Mouse (Mus musculus) spleen, adult 12 weeks (tissue): Measurements from ENCODE around the gene Mamstr.

Experiments used
- DNase-seq: peaks from one replicate; pipeline ENCODE4 v3.0.0; 2022; ENCODE audit warnings: low spot score

Gene Mamstr

DNA sequence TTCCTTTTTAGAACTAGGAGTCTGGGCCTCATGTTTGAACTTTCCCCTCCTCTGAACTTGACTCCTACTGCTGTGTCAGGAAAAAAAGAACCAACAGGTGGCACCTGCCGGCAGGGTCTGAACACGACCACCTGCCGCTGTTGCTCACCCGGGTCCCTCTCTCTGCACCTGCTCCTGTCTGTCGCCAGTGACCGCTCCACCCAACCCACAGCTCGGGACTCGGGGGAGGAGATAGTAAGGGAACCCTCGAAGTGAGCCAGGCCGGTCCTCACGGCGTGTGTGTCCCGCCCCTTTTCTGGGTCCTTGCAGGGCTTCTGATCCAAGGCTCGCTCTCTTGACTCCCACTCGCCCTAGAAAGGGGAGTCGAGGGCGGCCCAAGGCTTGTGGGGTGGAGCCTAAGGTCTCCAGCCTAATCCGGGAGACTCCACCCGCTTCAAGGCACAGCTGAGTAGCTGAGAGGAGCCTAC lies at the start of gene Mamstr:
Mamstr (plus strand) TSS at position 417 of the 467 bp plus-strand sequence.
- DNase-seq, result no peak

DNA sequence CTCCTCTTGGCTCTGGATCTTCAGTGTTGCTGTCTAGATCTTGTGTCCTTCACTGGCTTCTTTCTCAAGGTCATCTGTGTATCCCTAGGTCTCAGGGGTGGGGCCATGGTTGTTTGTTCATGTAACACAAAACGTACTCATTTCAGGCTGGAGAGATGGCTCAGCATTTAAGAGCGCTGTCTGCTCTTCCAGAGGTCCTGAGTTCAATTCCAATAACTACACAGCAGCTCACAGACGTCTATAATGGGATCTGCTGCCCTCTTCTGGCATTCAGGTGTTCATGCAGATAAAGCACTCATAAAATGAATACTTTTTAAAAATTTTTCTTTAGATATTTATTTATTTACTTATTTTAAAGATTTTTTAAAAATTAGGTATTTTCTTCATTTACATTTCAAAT lies 48.9 kb upstream of the Mamstr start:
- DNase-seq, result no peak

DNA sequence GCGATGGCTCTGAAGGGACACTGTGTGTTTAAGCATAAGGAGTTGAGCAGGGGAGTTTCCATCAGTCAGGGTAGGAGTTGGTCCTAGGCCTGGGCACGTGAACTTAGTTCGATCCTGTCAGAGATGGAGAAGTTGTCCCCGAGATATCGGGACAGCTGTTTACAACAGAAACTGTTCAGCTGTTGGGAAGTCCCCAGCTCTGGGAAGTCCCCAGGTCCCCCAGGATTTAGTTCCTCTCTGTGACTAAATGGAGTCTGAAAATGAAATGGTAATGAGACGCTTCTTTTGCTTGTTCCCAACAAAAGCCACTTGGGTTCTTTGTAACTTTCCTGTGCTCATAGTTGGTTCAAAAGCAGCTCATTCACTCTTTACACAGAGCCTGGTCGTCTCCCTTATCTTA lies 47.9 kb upstream of the Mamstr start:
- DNase-seq, result no peak

DNA sequence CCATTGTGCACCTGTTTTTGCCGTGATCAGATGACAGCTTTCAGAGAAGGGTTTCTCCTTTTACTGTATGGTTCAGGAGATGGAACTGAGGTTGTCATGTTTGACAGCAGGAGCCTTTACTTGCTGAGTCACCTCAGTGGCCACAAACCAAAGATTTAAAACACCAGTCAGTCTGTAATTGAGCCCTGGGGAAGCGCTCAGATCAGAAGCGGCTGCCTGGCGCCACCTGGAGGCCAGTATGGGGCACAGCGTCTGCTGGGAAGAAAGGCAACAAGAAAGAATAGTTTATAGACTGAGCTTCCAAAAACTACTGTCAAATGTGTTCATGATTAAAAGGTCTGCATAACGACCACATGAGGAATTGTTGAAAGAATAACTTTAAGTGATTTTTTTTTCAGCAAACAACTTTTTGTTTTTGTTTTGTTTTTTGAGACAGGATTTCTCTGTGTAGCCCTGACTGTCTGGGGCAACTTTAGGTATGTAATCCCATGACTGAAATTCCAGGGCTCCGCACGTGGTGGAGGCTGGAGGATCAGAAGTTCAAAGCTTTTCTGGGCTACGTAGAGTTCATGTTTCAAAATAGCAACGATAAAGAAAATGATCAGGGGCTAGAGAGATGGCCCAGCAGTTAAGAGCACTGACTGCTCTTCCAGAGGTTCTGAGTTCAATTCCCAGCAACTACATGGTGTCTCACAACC lies 46.5 kb upstream of the Mamstr start:
- peak; percentile 52 for DNase-seq

DNA sequence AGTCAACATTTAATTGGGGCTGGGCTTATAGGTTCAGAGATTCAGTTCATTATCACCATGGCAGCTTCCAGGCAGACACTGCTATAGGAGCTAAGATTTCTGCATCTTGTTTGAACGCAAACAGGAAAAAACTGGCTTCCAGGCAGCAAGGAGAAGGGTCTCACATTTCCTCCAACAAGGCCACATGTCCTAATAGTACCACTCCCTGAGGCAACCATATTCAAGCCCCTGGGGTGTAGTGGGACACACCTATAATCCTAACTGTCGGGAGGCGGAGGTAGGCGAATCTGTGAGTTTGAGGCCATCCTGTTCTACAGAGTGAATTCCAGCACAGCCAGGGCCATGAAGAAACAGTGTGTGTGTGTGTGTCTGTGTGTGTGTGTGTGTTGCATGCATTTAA lies 44.6 kb upstream of the Mamstr start:
- no peak for DNase-seq

DNA sequence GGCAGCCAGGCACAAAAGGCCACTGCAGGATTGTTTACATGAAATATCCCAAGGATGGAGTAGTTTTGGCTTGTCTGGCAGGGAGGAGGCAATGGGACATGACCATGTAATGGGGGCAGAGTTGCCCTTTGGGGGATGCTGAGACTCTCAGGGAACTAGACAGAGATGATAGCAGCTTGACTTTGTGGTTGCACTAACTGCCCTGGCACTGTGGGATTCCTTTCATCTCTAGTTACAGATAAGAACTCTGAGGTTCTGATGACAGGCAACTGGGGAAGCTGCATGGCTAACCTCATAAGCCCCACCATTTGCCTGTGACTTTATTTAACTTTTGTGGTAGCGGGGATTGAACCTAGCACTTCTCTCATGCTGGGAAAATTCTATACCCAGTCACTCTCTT lies 43.7 kb upstream of the Mamstr start:
- no peak for DNase-seq

DNA sequence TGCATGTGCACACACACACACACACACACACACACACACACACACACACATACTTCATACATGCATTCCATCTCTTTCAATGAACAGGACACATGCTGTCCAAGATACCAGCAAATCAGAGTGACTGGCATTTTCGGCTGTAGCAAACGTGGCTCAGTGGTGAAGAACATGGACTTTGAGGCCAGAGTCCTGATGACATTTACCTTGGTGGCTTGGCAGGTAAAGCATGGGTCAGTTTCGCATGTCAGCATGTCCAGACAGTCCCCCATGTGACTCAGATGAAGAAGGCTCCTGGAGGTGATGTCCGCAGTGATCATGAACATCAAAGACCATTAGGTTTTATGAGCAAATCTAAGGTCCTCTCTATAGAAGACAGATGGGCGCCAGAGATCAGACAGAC lies 42.8 kb upstream of the Mamstr start:
- no peak for DNase-seq

DNA sequence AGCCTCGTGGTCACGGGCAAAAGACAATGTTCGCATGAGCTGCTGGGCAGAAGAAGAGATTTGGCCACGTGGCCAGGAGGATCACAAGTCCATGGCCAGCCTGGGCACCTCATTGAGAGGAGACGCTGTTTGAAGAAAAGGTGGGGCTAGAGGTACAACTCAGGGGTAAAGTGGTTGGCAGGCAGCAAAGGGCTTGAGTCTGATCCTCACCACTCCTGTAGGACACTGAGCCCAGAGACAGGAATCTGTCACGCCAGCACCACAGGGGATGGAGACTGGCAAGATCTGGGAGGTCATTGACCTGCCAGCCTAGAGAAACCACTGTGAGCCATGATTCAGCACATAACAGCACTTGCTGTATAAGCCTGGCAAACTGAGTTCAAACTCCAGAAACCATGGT lies 42.2 kb upstream of the Mamstr start:
- DNase-seq, result no peak

DNA sequence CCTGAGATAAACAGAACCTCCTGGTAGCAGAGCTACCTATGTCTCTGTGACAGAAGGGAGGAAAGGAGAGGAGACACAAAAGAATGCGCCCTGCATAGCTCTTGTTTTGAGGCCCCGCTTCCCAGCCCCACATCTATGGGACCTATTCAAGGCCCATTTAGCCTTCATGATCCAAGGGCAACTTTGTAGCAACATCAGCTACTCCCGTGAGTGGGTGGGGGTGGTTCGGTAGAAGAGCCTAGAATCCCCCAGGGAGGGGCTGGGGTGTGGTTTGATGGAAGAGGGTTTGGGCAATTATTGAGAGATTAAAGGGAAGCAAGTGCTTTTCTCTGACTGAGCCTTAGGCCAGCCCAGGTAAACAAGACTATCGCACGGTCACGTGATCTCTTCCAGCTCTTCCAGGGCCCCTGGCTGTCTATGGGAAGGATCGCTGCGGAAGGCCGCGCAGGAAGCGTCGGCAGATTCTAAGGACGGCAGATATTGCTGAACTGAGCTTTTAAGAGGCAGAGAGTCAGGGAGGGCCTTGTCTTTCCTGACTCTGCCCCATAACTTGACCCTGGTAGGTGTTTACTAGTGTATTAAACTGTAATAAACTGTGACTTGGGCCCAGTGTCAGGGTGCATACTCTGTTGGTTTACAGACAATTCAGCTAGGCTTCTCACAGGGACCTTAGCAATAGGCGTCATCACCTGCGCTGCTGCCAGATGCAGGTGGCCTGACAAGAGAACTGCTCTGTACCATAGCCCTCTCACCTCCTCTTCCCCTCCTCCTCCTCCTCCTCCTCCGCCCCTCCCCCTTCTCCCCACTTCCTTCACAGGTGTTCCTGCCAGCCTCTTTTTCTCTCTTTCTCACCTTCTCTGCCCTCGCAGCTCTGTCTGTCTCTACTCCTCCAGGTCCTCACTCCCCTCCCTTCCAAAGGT lies 40.6 kb upstream of the Mamstr start:
- DNase-seq, result no peak

DNA sequence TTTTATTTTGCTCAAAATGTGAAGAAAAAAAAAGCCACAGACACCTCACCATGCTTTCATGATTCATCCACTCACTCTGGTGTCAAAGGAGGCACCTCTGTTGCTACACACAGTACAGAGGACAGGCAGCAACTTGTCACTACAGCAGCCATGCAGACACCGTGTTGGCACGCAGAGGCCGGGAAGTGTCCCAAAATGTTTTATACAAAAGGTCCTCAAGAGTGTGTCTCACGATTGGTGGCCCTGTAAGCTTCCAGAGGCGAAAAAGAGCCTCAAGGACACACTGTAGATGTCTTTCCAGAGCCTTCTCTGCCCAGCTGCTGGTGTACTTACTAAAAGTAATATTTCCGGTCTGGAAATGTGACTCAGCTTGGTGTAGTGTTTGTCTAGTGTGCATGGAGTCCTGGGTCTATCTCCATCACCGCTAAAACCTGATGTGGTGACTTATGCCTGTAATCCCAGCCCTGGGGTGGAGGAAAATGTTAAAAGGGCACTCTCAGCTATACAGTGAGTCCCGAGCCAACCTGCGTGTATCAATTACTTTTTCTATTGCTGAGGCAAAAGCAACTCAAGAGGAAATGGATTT lies 34.0 kb upstream of the Mamstr start:
- no peak for DNase-seq

DNA sequence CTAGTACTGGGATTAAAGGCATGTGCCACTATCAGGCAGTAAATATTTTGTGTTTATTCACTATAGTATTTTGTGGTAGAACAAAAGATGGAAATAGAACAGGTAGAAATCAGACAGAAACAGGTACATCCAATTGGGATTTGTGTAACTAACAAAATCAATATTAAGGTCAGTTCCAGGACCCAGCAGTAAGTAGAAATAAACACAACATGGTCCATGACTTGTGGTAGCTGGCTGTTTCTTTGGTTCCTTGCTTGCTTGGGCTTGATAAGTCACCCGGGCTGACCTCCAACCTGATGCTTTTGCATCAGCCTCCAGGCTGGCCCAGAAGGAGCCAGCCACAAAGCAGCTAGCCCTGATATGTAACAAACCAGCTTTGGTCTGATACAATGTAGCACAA lies 30.3 kb upstream of the Mamstr start:
- DNase-seq, result no peak

DNA sequence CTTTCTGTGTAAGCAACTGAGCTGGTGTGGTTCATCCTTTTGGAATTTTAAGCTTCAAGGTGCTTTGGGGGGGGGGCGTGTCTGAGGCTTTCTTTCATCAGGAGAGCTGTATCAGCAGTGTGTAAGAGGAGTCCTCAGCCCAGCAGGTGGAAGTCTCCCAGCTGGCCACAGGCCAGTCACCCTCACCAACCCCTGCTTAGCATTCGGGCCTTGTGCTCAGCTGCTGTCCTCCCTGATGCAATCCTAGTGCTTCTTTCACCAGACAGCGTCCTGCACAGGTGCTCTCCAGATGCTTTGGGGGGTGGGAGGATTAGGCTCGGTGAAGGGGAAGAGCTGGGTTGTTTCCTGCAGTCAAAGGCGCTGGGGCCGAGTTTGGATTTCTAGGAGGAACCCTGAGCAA lies 23.5 kb upstream of the Mamstr start:
- DNase-seq, result no peak

DNA sequence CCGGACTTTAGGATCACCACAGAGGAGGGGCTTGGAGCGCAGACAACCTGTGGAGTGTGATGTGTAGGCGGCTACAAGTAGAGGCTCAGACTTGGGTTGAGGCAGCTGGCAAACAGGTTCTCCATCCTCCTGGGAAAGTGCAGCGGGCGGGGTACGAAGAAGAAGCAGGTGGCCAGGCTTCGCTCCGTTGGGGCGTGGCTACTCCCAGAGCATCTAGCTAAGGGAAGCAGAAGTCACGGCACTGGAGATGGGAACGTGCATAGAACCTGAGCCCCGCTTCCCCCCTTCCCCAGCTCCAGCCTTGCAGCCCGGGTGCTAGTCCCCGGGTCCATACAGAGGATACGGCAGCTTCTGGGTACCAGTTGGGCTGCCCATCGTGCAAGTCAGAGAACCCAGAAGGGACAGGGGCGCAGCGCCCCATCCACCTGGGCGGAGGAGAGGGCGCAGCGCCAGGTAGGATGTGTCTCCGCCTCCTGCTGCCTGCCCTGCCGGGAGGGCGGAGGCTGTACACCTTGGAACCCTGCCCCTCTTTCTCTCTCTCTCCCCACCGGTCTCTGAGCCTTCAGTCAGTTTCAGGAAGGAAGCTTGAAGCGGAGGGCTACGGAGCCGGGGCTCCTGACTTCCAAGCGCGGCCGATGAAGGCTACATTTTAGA lies 22.6 kb upstream of the Mamstr start, which contains the start of gene Fut1:
Fut1 (plus strand) TSS at position 248 of the 654 bp plus-strand sequence.
- DNase-seq, result no peak

DNA sequence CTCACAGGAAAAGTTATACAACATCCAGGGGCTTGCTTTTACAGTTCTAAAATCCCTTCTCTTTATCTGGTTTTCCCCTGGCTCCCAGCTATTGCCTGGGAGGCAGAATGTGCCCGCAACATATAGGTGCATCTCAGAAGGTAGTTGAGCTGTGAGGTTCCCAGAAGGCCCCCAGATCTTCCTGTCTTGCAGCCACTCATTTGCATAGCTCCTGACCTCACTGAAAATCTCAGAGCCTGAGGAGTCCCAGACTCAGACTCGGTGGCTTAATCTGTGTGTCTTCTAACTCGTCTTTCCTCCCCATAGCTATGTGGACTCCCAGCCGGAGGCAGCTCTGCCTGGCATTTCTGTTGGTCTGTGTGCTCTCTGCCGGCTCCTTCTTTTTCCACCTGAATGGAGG lies 21.5 kb upstream of the Mamstr start:
- DNase-seq, result no peak

DNA sequence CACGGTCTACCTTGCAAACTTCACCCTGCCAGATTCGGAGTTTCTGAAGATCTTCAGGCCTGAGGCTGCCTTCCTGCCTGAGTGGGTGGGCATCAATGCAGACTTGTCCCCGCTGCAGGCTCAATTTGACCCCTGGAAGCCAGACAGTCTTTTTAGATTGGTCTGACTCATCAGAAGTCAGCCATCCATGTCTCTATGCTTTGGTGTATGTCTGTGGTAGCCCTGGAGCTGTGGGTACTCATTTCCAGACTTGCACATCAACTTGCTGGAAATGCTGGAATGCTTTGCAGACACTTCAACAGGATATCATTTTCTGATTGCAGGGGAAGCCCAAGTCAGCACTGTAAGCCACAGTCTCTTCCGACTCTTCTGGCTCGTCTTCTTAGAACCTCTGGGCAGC lies 20.2 kb upstream of the Mamstr start:
- DNase-seq, result no peak

DNA sequence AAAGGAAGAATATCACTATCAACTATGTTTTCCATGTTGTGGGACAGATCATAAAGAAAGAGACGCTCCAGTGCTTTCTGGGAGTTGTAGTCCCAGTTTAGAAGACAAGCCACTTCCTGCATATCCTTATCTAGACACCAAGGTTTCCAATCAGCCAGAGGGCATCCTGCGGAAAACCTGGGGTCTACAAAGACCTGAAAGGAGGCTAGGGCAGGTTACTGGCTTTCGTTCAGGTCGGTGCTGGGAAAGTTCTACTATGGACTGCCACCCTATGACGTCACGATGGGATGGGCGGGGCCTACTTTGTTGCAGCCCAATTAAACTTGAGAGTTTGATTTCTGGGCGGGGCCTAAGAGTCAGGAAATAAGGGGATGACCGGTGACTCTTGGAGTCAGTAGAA lies 18.3 kb upstream of the Mamstr start, which contains the start of gene Izumo1:
Izumo1 (plus strand) TSS at position 369 of the 400 bp plus-strand sequence.
- DNase-seq, result no peak

DNA sequence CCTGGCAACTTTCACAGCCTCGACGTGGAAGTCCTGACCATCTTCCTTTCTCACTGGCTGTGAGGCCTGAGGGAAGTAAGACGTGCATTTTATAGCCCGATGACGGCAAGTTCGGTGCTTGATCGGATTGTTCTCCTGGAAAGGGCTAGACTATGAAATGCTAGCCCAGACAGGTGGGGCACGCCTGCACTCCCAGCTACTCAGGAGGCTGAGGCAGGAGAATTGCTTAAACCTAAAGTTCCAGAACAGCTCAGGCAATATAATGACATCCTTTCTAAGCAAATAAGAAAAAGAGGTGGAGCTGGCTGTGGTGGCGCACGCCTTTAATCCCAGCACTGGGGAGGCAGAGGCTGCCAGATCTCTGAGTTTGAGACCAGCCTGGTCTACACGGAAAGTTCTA lies 16.3 kb upstream of the Mamstr start:
- no peak for DNase-seq

DNA sequence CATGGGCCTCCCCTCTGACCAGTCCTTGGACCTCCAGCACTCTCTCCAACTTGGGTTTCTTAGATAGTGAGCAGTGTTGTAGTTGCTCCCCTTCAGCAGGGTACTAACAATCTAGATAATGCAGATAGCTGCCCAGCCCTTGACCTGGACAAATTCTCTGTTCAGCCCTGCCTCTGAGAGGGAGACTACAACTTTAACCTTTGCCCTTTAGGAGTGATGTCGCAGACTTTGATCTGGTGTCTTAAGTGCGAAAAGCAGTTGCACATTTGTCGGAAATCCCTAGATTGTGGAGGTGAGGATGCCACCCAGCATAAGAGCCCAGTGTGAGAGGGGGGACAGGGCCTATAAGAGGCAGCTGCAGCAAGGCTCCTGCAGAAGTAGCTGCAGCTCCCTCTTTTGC lies 15.1 kb upstream of the Mamstr start:
- no peak for DNase-seq

DNA sequence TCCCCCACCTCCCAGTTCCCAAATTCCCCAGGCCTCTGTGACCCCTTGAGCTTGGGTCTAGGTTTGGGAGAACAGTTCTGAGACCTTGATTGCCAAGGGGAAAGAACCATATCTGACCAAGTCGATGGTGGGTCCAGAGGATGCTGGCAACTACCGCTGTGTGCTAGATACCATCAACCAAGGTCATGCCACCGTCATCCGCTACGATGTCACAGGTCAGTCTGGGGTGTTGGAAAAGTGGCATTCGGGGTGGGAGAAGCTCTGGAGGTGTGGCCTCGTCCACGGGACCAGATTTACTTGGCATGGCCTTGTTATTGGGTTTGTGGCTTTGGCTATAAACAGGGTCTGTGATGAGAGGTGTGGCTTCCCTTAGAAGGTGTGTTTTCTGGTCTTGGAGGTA lies 14.3 kb upstream of the Mamstr start:
- DNase-seq, result no peak

DNA sequence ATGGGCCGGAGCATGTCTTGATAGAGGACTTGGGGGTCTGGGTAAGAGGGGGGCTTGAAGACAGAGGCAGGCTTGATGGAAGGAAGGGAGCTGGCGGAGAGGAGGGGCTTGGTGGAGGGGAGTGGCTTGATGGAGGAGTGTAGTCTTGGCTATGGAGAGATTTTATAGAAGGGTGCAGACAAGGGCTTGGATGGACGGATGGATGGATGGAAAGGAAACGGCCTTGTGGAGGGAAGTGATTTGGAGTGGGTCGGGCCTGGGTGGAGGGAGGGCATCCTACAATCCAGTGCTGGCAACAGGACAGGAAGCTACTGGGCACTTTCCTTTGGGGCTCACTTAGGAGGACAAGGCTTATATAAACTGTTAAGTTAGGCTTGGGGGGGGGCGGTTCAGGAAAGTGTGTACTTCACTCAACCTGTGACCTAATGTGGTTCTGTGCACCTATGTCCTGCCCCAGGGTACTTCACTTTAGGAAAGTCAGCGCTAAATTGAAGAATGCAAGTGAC lies 13.2 kb upstream of the Mamstr start:
- no peak for DNase-seq

DNA sequence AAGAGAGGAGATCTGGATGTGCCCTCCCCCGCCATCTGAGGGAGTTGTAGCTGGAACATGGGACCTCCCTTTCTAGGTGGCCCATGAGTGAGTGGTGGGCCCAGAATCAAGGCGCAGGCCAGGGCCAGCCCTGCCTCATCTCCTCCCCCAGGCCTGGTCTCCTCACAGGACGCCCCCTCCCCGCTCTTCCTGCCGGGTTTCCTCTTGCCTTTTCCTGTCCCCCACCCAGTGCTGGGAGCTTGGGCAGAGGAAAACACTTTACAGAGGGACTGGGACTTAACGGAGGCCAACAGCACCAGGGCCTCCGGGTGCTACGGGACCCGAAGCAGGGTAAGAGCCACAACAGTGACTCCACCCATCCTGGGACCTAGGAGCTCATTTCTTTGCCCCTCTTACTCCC lies 12.5 kb upstream of the Mamstr start, which contains the start of gene Rasip1:
Rasip1 (plus strand) TSS at position 228 of the 400 bp plus-strand sequence.
- DNase-seq, result no peak
